30 mouse cellular contexts compared by ENCODE assay signal in genomic region chr13:55000433-55000832, GRCm38 (mm10). TPM values are rescaled to one million over a fixed set of nuclear protein-coding genes. Genes with fewer than 3 reads are reported as not detected.
DNase-seq lines count a peak whose midpoint lies in the region; ATAC-seq lines count a peak whose summit lies in the region.
"Had no signal": no experiment of that assay in that cellular context is flagged by ENCODE, and none has a peak within 500 bp of the region (broad histone marks: within the 10 kb centered on the region; RNA-seq: fewer than 3 reads in every experiment).

No protein-coding gene starts in this region.

- WGBS in forebrain, embryonic 16.5 days: 75% methylated on average over 10 of the region's 10 CpGs
- 84% methylated on average over 10 of the region's 10 CpGs for WGBS in forebrain, embryonic 12.5 days

- H3K4me3 ChIP-seq in forebrain, embryonic 16.5 days (replicated peaks; ENCODE audit: low read length): no peak overlapping the region
- no peak overlapping the region for H3K4me3 ChIP-seq in forebrain, embryonic 12.5 days (replicated peaks)
- H3K4me3 ChIP-seq: embryonic facial prominence, embryonic 13.5 days; erythroblast, embryonic 14.5 days; heart, embryonic 10.5 days; limb, embryonic 13.5 days; liver, embryonic 12.5 days; midbrain, embryonic 12.5 days; stomach, embryonic 15.5 days had no signal

- intact Hi-C loops in left cerebral cortex, postnatal 25 days (cut with DNase I): loop anchor here (1.0 to 5.0 kb wide), 3 partner anchors 52 to 202 kb away; partner anchors contain the start of gene Unc5a

- H3K27me3 ChIP-seq in forebrain, embryonic 16.5 days (replicated peaks; ENCODE audit: control insufficient read depth, insufficient read depth, low read length): no peaks in the 10 kb centered on the region
- H3K27me3 ChIP-seq in forebrain, embryonic 12.5 days: peaks cover 58% of the 10 kb centered on the region
- H3K27me3 ChIP-seq: limb, embryonic 13.5 days; stomach, embryonic 15.5 days had no signal

- peak; percentile 53; the same call in 1 of the 2 replicates for ATAC-seq in forebrain, embryonic 16.5 days
- no peak for ATAC-seq in forebrain, embryonic 12.5 days (ENCODE audit: low FRiP score)
- ATAC-seq in monocyte, adult 5-6 weeks (replicated peaks; ENCODE audit: insufficient number of reproducible peaks, low FRiP score, low TSS enrichment, poor library complexity, severe bottlenecking): no peak
- ATAC-seq: CD4-positive, CD25-positive, alpha-beta regulatory T cell, adult 4 months; inflammation-experienced regulatory T-cells, adult 6 months; liver, embryonic 12.5 days had no signal

- H3K27ac ChIP-seq in forebrain, embryonic 16.5 days (ENCODE audit: low read length): no peak overlapping the region
- H3K27ac ChIP-seq in forebrain, embryonic 12.5 days: no peak overlapping the region
- H3K27ac ChIP-seq: embryonic facial prominence, embryonic 13.5 days; heart, embryonic 10.5 days; hindbrain, embryonic 14.5 days; kidney, postnatal 0 days; limb, embryonic 13.5 days; liver, embryonic 12.5 days; midbrain, embryonic 12.5 days; stomach, embryonic 15.5 days had no signal

- H3K9me3 ChIP-seq in forebrain, embryonic 16.5 days (ENCODE audit: control insufficient read depth, low read length): no peaks in the 10 kb centered on the region
- no peaks in the 10 kb centered on the region for H3K9me3 ChIP-seq in forebrain, embryonic 12.5 days
- H3K9me3 ChIP-seq: embryonic facial prominence, embryonic 13.5 days; heart, embryonic 10.5 days; limb, embryonic 13.5 days; liver, embryonic 12.5 days; midbrain, embryonic 12.5 days; stomach, embryonic 15.5 days had no signal

- peak; percentile 84 for DNase-seq in right cerebral cortex, adult 18-20 months
- DNase-seq in right cerebral cortex, postnatal 4 days: no peak
- DNase-seq in left cerebral cortex, postnatal 25 days (ENCODE audit: low spot score in 2 of 2): peak; percentile 64 to 94
- peak; percentile 87 for DNase-seq in telencephalon, adult 2 months (ENCODE audit: low read depth, low spot score)
- no peak for DNase-seq in adrenal gland, postnatal 4 days (ENCODE audit: low spot score in 2 of 2)
- DNase-seq: adrenal gland, postnatal 25 days; cerebellum, adult 18-20 months; cerebellum, postnatal 25 days; heart, postnatal 4 days; kidney, adult 18-20 months; layer of hippocampus, postnatal 36 days; lung, adult 18-20 months; lung, postnatal 10 days; thymus, adult 18-20 months; thymus, postnatal 36 days had no signal

- H3K9ac ChIP-seq in forebrain, embryonic 16.5 days (replicated peaks; ENCODE audit: low read depth, low read length): no peak overlapping the region
- H3K9ac ChIP-seq in forebrain, embryonic 12.5 days: no peak overlapping the region
- H3K9ac ChIP-seq: embryonic facial prominence, embryonic 13.5 days; hindbrain, embryonic 14.5 days; limb, embryonic 13.5 days; liver, embryonic 12.5 days; midbrain, embryonic 12.5 days; stomach, embryonic 15.5 days had no signal

- peaks cover 2% of the 10 kb centered on the region; the same call in 1 of the 2 replicates for H3K4me1 ChIP-seq in forebrain, embryonic 16.5 days (replicated peaks; ENCODE audit: control insufficient read depth, insufficient read depth, low read length)
- H3K4me1 ChIP-seq in forebrain, embryonic 12.5 days: peaks cover 22% of the 10 kb centered on the region
- H3K4me1 ChIP-seq: embryonic facial prominence, embryonic 13.5 days; heart, embryonic 10.5 days; limb, embryonic 13.5 days; liver, embryonic 12.5 days had no signal

- no peak overlapping the region for H3K4me2 ChIP-seq in forebrain, embryonic 16.5 days (ENCODE audit: low read length)
- H3K4me2 ChIP-seq in forebrain, embryonic 12.5 days: no peak overlapping the region
- H3K4me2 ChIP-seq: embryonic facial prominence, embryonic 13.5 days; hindbrain, embryonic 14.5 days; limb, embryonic 13.5 days; liver, embryonic 12.5 days; midbrain, embryonic 12.5 days; stomach, embryonic 15.5 days had no signal

- H3K36me3 ChIP-seq in forebrain, embryonic 16.5 days (ENCODE audit: control insufficient read depth, insufficient read depth): no peaks in the 10 kb centered on the region
- H3K36me3 ChIP-seq in forebrain, embryonic 12.5 days (replicated peaks): peaks cover 4% of the 10 kb centered on the region; the same call in 1 of the 2 replicates
- H3K36me3 ChIP-seq: embryonic facial prominence, embryonic 13.5 days; heart, embryonic 10.5 days; limb, embryonic 13.5 days; liver, embryonic 12.5 days; midbrain, embryonic 12.5 days; stomach, embryonic 15.5 days had no signal

RNA-seq across cellular contexts. Expression of gene Hk3, which starts 20.8 kb away (rescaled TPM):
- 0.82 and 0.83 TPM in 2 replicates for polyA plus RNA-seq in forebrain, embryonic 16.5 days (2015; fragmentation: Nextera tagmentation; extraction: Ambion mirVana)
- 0.32 and 0.96 TPM in 2 replicates for polyA plus RNA-seq in forebrain, embryonic 12.5 days (2016; fragmentation: Nextera tagmentation; extraction: Ambion mirVana)
- total RNA-seq in left cerebral cortex, postnatal 25 days (2021): 1 to 10 TPM; 1.5 TPM
- total RNA-seq in monocyte, adult 5-6 weeks (2017): 27.2 to 72.1 TPM (median 36.8 TPM) in 3 replicates
- 1 to 10 TPM; 1.5 to 2.6 TPM for total RNA-seq in adrenal gland, postnatal 4 days (2021)

RNA-seq across cellular contexts. Expression of gene Unc5a, which starts 51.2 kb away (rescaled TPM):
- polyA plus RNA-seq in forebrain, embryonic 16.5 days (2015; fragmentation: Nextera tagmentation; extraction: Ambion mirVana): 16.4 and 18.5 TPM in 2 replicates
- polyA plus RNA-seq in forebrain, embryonic 12.5 days (2016; fragmentation: Nextera tagmentation; extraction: Ambion mirVana): 4.8 and 5.6 TPM in 2 replicates
- 10 to 100 TPM; 83.6 to 96.6 TPM for total RNA-seq in left cerebral cortex, postnatal 25 days (2021)
- total RNA-seq in monocyte, adult 5-6 weeks (2017): 3.3 to 6.8 TPM in 2 of 3 replicates, not detected in the other
- total RNA-seq in adrenal gland, postnatal 4 days (2021): 10 to 100 TPM; 12.0 to 13.8 TPM
- total RNA-seq: neutrophil, adult 5-6 weeks had no signal
- polyA plus RNA-seq: erythroblast, embryonic 14.5 days had no signal

Comparison
In these comparisons a context has a peak if more than half of its experiments do, and no peak if none do; other contexts are left out.
1. DNase-seq: peak in right cerebral cortex, adult 18-20 months (single experiment), left cerebral cortex, postnatal 25 days (2 of 2) and telencephalon, adult 2 months (single experiment); none in right cerebral cortex, postnatal 4 days (single experiment) and adrenal gland, postnatal 4 days (0 of 2).
2. RNA of gene Unc5a, which starts 51.2 kb away (total RNA-seq): 83.6 to 96.6 TPM in left cerebral cortex, postnatal 25 days; 12.0 to 13.8 TPM in adrenal gland, postnatal 4 days and 3.3 to 6.8 TPM in monocyte, adult 5-6 weeks; every median in the first group is over 4 times any median in the second.